Mouse (Mus musculus): ENCODE data around the gene Fam184a.
"Not testable (repeated sequence)": the region's sequence is repeated elsewhere in the genome, so short reads cannot be mapped to it uniquely, and the experiment has no call there.

Gene Fam184a

DNA sequence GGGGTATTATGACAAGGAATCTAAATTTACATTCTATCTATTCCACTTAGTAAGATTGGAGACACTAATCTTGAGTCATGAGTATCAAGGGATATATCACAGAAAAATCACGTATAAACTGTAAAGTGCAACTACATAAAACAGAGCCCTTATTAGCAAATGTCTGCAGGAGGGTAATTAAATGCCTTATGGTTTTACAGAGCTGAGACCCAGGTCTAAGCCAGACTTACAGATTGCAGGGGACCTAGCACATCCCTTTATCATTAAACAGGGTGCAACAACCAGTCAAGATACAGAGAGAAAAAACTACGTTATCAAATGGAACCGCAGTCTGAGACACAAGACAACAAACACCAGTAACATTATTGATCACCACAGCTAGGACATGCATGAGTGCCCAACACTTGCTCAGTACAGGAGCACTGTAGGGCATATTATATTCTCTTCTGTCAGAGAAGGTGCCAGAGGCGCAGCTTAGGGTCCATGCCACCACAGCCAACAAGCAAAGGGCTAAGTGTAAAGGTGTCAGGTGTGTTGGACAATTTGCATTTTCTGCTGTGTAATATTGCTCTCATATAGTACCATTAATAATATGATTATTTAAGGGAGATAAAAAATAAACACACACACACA is 61.9 kb downstream of the Fam184a start:
- DNase-seq, result no peak

DNA sequence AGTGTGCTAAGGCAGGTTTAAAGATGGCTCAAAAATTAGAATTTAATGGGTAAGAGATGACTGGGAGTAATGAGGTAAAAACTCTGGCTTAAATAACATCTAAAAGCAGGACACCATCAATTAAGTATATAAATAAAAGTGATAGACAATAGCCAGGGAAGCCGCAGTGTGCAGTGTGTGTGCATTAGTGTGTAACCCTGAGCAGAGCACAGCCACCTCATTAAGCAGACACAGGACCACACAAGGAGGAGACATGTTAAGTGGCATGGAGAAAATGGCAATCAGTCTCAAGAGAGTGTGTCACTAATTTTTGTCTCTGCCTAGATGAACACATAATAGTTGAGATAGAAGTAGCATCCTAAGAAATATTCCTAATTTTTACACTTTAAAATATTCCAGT is 62.4 kb downstream of the Fam184a start:
- no peak for DNase-seq

DNA sequence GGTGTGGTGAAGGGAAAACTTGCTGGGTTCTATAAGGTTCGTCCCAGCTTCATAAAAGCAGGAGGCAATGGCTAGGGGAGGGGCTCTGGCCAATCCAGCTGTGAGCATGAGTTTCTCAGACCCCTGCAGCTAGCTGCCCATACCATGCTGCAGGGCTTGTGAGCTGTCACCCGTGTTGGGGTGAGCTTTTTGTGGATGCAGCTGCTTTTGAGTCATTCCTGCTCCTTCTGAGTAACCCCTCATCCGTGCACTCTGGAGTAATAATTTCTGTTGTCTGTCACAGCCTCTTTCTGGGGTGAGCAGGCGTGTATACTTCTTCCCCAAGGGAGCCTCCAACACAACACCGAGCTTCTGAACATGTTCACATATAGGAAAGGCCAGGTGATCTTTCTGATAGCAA is 63.0 kb downstream of the Fam184a start:
- DNase-seq, result no peak

GRCm38 (mm10) chr10:53685806-53686205 is 65.1 kb downstream of the Fam184a start:
- DNase-seq, result no peak

DNA sequence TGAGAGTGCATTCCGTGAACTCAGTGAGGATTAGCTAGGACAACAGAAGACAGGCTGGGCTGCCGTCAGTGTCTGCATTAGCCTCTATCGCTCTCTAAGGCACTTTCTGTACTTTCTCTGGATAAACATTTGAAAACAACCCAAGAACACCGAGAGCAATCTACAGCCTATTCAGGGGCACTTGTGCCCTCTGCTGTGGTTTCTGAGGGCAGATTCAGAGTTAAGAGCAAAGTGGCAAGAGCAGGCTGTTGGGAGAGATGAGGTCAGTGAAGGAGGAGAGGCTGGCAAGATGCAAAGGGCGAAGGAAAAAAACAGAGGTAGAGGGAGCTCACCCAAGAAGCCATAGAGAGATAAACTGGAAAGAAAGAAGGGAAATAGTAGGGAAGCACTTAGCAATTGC is 67.7 kb downstream of the Fam184a start:
- DNase-seq, result no peak

- no peak for DNase-seq
These were observed 71.0 kb downstream of the Fam184a start for GRCm38 (mm10) chr10:53679690-53680557.

DNA sequence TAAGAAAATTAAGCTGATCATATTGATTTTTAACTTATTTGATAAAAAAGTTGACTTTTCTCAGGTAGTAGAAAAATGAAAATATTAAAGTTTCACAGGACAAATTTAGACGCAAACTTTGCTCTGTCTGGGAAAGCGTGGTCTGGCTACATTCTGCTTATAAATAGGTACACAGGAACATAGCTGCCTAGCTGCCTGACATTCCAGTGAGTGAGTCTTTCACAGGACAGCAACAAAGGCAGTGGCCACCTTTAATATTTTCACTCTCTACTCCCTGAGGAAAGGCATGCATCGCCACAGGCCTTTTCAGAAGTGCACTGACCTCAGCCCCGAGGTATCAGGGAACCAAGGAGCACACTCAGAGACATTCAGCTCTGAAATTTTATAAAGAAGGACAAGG is 89.1 kb downstream of the Fam184a start:
- no peak for DNase-seq

- DNase-seq, result not testable (repeated sequence)
These were observed 96.7 kb downstream of the Fam184a start for GRCm38 (mm10) chr10:53654239-53654638.

DNA sequence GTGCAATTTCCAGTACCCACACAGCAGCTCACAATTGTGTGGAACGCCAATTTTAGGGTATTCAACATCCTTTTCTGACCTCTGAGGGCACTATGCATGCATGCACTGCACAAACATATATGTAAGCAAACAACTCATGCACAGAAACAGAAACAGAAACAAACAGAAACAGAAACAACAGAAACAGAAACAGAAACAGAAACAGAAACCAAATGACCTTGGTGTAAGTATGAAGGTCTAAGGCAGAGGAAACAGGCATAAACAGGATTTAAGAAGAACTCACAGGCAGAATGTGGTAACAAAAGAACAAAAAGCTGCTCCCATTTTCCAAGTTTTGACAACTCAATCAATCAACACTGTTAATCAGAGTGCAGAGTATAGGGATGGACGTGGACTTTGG is 100.2 kb downstream of the Fam184a start:
- no peak for DNase-seq

- DNase-seq, result peak; percentile 33 to 59
These were observed 109.4 kb downstream of the Fam184a start for GRCm38 (mm10) chr10:53641507-53641906.

- DNase-seq, result no peak
These were observed 115.5 kb downstream of the Fam184a start for GRCm38 (mm10) chr10:53635246-53635971.

DNA sequence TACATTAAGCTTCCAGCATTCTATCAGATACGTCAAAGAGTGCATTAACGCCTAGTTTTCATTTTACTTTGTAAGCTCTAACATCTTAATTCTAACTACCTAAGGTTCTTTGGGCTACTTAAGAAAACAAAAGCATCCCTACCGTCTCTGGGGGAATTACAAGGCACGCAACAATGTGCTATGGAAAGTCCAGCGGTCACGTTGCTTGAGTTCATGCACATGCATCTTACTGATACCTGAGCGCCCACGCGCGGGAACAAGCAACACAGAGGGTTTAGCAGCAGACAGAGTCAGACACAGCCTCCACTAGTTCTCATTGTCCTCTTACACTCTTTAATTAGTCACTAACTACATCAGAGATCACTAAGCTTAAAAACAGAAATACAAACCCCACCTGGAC is 116.8 kb downstream of the Fam184a start:
- DNase-seq, result no peak

GRCm38 (mm10) chr10:53630339-53630738 is 120.6 kb downstream of the Fam184a start, which contains the start of gene Mcm9:
Gene Mcm9 (minus strand): TSS chr10:53630439.
- not testable (repeated sequence) for DNase-seq

DNA sequence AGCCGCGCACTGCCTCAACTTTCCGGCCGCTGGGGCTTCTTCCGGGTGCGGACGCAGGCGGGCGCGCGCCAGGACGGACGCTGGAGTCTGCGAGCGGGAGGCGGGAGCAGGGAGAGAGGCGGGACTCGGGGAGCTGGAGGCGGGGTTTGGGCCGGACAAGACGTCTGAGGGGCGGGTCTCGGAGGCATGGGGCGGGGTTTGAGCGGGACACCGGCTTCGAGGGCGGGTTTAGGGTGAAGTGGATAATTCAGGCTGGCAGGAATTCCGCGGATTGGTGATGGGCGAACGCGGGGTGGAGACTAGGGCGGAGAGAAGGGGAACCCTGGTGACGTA is 121.0 kb downstream of the Fam184a start:
- peak; percentile 94 to 96 for DNase-seq

DNA sequence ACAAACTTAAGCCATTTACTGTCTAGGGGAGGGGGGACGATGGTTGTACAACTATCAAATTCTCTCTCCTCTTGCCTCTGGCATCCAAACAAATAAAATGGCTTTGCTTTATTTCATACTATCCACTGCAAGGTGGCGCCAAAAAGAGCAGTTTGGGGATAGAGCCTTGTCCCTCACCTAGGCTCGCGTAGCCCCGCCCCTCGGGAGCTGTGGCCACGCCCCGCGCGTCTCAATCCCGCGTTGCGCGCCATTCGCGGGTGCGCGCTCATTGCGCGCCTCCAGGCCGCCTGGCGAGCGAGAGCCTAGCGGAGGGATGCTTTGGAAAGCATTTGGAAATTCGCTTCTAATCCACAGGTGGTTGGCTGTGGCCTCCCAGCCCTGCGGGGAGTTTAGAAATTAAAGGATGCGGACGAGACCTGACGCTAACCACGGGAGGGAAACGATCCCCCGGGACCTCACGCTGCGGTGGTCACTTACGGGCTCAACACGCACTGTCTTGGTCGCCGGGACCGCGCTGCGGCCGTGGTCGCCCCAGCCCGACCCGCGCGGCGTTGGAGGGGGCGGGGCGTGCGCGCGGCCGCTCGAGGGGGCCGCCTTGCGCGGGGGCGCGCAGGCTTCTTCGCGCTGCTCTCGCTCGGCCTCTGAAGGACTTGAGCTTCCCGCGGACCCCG is 121.5 kb downstream of the Fam184a start:
- DNase-seq, result peak; percentile 95 to 98

- DNase-seq, result no peak
These were observed 134.9 kb downstream of the Fam184a start for GRCm38 (mm10) chr10:53615850-53616616.

GRCm38 (mm10) chr10:53613955-53614354 is 137.0 kb downstream of the Fam184a start:
- no peak for DNase-seq

DNA sequence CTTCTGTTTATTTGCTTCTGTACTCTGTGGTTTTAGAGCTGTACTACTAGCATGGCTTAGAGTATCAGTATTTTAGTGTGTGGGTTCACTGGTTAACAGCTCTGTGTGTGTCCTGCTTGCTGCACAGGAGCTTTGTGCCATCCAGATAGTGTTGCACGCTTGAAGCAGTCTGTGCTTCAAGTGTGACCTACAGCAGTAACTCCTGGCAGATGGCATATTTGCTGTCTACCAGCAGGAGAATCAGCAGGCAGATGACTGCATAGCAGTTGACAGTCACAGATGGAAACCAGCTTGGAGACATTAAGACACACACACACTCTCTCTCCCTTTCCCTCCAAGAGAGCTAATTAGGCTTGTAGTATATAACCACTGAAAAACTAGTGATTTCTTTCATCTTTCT is 138.8 kb downstream of the Fam184a start:
- peak; percentile 75 to 78 for DNase-seq

- DNase-seq, result no peak
These were observed 142.6 kb downstream of the Fam184a start for GRCm38 (mm10) chr10:53608274-53608673.

DNA sequence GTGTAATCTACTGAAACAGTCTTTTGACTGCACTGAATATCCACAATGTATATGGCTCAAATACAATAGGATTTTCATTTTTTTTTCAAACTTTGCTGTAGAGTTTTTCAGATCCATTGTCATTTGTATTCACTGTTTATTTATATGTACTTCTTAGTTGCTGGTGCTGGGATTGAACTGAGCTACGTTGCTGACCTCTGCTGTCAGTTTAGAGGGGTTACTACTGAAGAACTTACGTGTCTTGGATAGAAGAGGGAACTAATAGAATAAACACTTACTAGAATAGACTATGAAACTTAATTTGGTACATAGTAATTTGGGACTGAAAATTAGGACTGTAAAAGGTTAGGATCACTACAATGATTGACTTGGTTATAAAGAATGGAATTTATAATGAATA is 145.6 kb downstream of the Fam184a start:
- no peak for DNase-seq

- no peak for DNase-seq
These were observed 152.1 kb downstream of the Fam184a start for GRCm38 (mm10) chr10:53598821-53599220.
